Mouse (Mus musculus) large intestine, adult 2 months (tissue): ENCODE data around the gene Mknk2. TPM values are rescaled to one million over a fixed set of nuclear protein-coding genes. Genes with fewer than 3 reads are reported as not detected.
A peak's percentile ranks its signal among the peaks of the same experiment; 100 is the strongest.

Experiments
- DNase-seq: peaks from one replicate; pipeline ENCODE4 v3.0.0-alpha.2; 2012; ENCODE audit warnings: low read depth, low spot score
- WGBS: fragments of 180-500 bp; shearing (Covaris S2); methylation state at CpG from one replicate; pipeline ENCODE4 v1.1.7; 2018; 5-methylcytosine and 5-hydroxymethylcytosine counted together
- polyA plus RNA-seq: library from polyadenylated mRNA; depleted of rRNA; stranded (reverse); fragments of >200 nt; gene quantifications from 2 replicates; pipeline ENCODE4 v1.2.3, GENCODE M21; 2012; rRNA removed

Mknk2 gene
- 112 and 121 TPM in 2 replicates for polyA plus RNA-seq

DNA sequence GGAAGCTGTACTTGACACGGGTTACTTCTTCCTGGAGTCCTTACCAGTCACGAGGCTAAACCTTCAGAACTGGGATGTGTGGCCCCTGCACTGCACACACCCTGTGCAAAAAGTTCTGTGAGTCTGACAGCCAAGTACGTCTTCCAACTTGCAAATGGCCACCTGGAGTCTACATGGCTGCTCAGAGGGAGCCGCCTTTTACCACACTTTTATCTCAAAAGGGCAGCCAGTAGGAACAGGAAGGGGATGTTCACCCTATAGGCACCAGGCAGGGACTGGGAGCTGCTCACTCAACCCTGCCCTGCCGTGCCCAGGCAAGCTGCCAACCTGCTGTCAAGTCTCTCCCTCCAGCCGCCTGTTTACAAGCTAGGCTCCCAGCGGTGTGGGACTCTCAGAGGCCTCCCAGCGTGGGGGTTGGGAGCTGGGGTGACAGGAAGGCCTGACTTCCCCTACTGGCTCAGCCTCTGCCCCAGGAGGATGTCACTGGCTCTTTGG is at the start of gene Mknk2:
Gene Mknk2, minus strand, starts transcription at position 171 of the 495 bp plus-strand sequence.
- no peak for DNase-seq
- 2% methylated on average over 8 of the region's 8 CpGs for WGBS

DNA sequence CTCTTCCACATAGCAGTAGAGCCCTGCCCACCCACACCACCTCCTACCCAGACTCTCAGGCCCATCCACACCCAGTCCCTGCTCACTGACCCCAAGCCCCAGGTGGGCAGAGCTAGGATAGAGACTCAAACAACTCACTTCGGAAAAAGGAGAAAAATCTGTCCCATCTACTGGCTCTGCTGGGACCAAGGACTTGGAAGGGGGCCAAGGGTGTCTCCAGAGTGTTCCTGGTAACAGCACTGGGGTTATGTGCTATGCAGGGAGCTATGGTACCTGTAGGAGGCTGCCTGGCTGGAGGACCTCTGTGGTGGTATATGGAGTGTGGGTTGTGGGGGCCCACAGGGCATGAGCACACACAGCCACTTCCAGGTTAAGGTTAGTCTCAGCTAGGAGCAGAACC is 39.4 kb upstream of the Mknk2 start:
- 50% methylated on average over 1 of the region's 1 CpGs for WGBS
- DNase-seq: no peak

DNA sequence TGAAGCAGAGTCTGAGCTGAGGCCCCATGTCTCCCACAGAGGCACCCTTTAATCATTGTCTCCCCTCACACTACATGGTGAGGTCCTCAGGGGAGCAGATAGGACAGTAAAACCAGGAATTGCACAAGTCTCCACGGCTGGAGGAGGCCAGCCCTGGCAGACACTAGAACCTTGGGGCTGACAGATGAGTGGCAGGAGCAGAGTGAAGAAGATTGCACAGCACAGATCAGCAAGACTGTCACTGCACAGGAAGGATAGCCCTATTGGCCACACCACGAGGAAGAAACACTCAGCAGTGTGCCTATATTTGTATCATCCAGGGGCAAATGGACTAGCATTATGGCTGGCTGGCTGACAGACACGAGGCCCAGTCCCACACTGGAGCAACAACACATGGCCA is 32.9 kb upstream of the Mknk2 start:
- DNase-seq: no peak
- WGBS: 56% methylated on average over 3 of the region's 3 CpGs

DNA sequence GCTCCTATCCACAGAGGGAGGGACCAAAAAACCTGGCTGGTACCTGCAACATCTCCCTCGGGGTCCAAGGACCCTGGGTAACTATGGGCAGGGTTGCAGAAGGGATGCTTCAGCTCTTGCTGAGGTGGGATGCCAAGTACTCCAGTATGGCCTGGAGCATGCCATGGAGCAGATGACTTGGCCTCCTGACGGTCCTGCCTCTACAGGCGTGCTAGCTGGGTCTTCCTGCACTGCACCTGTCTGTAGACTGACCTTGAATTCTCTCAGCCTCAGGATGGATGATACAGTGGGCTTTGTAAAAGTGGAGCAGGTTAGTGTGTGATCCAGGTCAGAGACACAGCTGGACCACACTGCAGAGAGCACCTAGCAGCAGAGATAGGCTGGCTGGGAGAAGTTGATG is 27.6 kb upstream of the Mknk2 start:
- no peak for DNase-seq
- WGBS: 71% methylated on average over 3 of the region's 3 CpGs

DNA sequence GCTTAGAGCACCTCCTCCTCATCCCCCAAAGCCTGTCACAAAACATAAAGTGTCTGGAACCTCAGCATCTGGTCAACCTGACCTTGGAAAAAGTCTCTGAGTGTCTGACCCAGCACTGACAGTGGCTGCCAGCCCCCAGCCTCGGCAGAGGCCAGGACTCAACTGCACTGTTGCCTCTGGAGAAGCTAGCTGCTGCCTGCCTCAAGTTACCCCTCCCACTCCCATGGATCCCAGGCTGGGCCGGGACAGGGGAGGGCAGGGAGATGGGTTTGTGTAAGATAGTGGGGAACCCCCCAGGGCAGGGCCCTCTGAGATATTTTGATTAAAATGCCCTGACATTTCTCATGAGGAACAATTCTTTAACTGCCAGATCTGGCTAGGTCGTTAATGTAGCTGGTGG is 27.1 kb upstream of the Mknk2 start:
- no peak for DNase-seq
- 66% methylated on average over 3 of the region's 3 CpGs for WGBS

DNA sequence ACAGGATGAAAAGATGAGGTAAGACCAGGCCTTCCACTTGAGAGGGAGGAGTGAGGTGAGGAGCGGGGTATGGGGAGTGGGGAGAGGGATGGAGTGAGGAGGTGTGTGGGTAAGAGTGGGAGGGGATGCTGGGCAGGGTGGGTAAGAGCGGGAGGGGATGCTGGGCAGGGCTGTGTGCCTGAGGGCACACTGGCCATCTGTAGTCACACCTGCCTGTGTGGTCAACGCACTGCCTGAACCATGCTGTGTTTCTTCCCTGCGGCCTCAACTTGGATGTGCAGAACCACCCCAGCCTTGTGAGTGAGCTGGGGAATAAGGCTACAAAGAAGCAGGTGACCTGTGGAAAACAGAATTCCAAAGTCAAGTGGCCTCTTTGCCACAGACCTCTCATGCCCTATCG is 26.5 kb upstream of the Mknk2 start:
- no peak for DNase-seq
- 88% methylated on average over 5 of the region's 5 CpGs for WGBS

DNA sequence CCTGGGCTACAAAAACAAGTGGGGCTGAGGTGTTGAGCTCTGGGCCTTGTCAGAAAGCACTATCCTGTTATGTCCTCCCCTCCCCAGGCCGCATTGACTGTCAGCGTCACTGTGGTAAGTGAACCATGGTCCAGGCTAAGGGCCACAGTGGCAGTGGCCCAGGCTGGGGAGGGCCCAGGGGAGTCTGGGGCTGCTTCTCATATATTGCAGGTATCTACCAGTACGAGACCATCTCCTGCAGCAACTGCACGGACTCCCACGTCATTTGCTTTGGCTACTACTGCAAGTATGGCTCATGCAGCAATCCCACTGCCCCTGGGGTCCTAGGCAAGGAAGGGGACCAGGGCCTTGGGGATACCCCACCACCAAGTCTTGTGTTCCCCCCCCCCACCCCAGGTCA is 25.7 kb upstream of the Mknk2 start:
- DNase-seq: no peak
- 92% methylated on average over 5 of the region's 5 CpGs for WGBS

DNA sequence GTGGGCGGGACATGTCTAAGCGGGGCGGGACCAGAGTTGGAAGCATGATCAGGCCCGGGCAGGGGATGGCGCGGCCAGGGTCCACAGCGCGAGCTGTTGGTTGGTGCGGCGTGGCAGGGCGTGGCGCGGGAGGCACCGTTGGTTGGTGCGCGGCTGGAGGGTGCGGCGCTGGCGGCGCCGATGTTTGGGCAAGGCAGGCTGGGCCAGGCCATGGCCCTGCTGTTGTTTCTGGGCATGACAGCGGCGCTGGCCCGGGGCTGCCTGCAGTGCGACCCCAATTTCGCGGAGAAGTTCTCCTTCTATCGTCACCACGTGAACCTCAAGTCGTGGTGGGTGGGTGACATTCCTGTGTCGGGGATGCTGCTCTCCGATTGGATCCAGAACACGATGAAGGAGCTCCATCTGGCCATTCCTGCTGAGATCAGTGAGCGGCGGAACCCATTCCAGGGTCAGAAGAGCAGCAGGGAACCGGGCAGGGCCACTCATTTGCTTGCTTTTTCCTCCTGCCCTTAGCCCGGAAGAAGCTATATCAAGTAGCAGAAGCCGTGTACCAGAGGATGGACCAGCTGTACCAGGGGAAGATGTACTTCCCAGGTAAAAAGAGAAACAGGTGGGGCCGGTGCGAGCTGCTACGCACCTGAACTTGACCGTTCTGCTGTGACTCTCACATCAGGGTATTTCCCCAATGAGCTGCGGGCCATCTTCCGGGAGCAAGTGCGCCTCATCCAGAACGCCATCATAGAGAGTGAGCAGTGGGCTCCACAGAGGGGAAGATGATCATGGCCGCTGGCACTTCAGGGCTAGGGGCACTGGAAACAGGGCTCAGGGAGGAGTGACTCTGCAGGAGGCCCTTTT is 24.9 kb upstream of the Mknk2 start:
- DNase-seq: peak; percentile 79
- WGBS: under 1% methylated on average over 47 of the region's 47 CpGs

DNA sequence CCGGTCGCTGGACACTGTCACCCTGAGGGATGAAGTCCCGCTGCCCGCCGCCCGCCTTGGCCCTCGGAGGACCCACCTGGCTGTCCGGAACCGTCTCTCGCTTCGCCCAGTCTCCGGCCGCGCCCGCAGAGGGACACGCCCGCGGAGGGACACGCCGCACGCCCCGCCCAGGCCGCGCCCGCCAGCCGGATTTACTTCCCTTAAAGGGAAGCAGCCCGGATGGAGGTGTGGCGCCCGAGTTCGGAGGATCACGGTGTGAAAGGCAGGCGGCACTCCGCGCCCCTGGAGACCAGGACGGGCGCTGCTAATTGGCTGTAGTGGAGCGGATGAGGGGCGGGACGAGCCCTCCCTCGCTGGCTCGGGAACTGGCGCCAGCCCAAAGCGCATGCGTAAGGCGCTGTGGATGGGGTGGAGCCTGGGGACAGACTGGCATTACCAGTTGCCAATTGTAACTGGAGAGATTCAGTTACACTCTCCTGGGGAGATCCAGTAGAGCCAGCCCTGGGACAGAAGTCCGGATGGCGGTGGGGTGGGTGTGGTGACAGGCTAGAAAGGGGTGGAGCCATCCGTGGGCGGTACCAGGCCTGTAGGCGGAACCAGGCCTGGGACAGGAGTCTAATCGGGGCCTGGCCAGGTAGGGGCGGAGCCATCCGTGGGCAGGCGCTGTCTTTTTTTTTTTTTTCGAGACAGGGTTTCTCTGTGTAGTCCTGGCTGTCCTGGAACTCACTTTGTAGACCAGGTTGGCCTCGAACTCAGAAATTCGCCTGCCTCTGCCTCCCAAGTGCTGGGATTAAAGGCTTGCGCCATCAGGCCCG is 24.0 kb upstream of the Mknk2 start, which contains the start of the genes Mob3a and Izumo4:
Gene Mob3a, minus strand, starts transcription at position 257 of the 815 bp plus-strand sequence.
Gene Izumo4, plus strand, starts transcription at position 464 of the 815 bp plus-strand sequence.
- peak; percentile 95 for DNase-seq
- WGBS: under 1% methylated on average over 59 of the region's 59 CpGs

DNA sequence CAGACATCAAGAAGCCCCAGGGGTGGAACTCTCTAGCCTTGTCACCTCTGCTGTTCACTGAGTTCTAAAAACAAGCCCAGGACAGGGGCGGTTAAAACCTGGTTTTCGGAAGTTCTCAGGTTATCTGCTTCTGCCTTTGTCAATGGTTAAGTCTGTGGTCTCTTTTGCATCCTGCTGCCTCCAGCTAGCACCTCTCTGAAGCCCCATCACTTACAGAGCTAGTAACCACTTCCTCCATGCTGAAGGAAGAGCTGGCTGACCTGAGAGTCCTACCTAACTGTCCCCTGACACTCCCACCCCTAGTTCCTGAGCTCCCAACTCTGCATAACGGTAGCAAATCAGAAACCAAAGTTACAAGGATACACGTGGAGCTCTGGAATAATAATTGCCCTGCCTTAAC is 22.8 kb upstream of the Mknk2 start:
- no peak for DNase-seq

DNA sequence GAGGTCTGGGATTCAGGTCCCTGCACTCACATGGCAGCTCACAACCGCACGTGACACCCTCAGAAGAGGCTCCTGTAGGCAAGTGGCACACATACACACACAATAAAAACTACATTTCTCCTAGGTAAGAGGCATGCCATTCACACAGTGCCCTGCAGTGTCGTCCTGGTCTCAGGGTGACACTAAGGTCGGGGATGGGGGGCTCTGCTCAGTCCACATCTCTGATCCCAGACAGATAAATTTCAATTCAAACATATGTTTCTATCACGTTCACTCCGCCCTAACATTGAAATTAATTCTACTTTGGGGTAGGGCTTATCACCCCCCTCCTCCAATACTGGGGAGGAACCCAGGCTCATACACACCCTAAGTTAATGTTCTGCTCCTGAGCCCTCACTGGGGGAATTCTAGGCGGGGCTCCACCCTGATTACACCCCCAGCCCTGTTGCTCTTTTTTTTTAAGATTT is 22.2 kb upstream of the Mknk2 start:
- 73% methylated on average over 7 of the region's 7 CpGs for WGBS
- no peak for DNase-seq

More for the DNA sequence above, 22.8 kb upstream of the Mknk2 start:
- WGBS: 35% methylated on average over 4 of the region's 4 CpGs

DNA sequence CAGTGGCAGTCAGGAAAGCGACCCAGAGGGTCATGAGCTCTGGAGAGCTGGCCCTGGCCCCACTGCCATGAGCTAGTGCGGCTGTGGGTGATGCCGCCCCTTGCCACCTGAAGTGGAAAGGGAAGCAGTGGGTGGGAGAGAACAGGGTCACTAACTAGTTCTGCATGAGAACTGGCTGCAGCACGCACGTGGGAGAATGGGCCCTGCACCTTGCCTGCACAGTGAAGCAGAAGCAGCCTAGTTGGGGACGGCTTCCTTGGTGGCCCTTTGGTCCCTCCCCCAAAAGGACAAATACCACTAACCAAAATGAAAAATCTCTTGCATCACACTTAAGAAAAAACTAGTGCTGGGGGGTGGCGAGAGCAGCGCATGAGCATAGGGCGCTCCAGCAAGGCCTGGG is 20.7 kb upstream of the Mknk2 start:
- WGBS: 87% methylated on average over 9 of the region's 9 CpGs

DNA sequence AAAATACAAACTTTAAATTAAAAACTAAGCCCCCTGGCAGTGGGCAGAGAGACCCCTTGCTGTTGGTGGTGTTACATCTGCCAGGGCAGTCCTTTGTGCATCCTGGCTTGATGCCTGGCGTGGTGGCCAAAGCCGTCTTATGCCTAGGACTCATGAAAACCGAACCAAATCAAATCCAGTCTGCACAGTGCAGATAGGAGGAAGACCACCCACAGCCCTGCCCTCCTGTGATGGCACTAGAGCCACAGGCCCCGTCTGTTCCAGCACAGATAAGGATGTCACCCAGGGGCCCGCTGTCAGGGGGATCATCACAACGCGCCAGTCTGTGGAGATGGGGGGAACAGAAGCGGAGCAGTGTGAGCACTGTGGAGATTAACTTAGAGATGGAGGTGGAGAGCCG is 19.9 kb upstream of the Mknk2 start:
- DNase-seq: no peak
- 91% methylated on average over 9 of the region's 9 CpGs for WGBS

More for the DNA sequence above, 20.7 kb upstream of the Mknk2 start:
- DNase-seq: no peak

DNA sequence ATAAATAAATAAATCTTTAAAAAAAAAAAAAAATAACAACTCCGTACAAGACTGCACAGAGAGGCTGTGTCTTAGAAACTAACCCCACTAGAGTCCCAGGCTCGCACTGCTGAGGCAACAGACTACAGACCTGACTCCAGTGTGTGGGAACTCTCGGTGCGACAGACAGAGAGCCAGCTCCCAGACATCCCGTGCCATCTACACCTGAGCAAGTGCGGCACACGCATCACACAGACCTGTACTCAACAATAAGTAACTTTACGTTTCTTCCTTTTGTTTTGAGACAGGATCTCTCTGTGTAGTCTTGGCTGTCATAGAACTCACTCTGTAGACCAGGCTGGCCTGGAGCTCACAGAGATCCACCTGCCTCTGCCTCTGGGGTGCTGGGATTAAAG is 19.5 kb upstream of the Mknk2 start:
- no peak for DNase-seq
- 85% methylated on average over 8 of the region's 8 CpGs for WGBS

DNA sequence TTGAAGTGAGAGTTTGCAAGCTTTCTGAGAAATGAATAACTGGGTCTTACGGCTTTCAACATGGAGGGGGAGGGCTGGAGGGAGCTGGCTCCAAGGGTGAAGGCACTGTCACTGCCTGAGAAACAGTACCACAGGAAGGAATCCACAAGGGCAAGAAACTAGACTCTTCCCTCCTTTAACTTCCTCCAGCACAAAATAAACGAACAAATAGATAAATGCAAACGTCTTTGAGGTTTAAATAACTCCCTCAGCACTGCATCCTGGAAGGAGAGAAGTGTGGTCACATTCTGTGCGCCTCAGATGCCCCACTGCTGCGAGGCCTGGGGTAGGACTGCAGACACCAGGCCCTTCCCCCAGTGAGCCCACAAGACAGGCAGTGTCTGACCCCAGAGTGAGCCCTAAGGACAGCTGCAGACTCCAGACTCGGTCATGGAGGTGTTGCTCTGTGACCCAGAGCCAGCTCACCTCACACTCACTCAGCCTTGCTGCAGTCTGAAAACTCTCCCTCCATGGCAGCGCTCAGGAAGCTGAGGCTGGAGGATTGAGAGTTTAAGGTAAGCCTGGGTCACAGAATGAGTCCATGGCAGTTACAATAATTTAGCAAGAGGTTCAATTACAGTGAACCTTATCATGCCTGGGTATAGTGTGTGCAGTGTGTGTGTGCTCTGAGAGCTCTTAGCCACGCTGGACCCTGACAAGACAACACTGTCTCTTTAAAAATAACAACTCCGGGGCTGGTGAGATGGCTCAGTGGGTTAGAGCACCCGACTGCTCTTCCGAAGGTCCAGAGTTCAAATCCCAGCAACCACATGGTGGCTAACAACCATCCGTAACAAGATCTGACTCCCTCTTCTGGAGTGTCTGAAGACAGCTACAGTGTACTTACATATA is 18.8 kb upstream of the Mknk2 start:
- WGBS: 61% methylated on average over 12 of the region's 12 CpGs
- no peak for DNase-seq

DNA sequence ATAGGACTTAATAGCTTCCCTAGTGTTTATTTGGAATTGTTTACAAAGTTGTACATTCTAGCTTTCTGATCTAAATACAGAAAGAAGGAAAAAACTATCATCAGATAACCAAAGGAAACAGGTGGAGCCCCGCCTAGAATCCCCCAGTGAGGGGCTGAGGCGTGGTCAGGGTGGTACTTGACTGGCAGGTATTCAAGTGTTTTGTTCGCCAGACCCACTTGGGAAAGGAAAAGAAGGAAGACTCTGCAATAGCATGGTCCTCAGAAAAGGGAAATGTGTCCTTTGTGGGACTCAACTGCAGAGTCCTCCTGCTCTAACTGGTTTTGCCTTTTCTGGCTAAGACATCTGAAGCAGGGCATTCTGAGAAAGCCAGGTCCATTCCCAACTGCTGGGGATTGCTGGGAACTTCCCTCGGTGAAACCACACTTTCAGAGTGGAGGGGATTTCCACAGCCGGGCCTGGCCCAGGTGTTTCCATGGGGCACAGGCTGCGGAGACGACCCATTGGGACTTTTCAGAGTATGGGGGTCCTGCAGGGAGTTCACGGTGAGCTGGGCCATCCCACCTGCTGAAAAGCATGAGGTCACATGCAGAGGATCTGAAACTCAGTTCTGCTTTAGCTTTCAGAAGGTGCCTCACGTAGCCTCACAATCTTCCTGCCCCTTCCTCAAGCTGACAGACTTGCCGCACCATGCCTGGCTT is 18.0 kb upstream of the Mknk2 start:
- no peak for DNase-seq
- WGBS: 63% methylated on average over 10 of the region's 10 CpGs

DNA sequence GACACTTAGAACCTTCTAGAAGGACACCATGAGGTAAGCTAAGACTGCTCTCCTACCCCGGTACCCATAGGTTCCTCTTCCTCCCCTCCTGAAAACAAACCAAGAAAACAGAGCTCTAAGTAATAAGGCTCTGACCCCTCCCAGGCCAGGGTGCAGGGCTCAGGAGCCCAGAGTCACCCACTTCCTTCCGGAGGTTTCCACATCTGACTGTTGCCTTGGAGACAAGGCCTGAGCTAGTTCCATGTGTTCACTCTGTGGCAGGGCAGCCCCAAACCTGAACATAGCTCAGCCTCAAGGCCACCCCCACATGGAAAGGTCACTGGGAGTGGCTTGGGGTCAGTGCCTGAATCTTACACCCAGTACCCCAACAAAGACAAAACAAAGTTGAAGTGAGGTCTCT is 17.3 kb upstream of the Mknk2 start:
- no peak for DNase-seq
- 47% methylated on average over 2 of the region's 2 CpGs for WGBS

DNA sequence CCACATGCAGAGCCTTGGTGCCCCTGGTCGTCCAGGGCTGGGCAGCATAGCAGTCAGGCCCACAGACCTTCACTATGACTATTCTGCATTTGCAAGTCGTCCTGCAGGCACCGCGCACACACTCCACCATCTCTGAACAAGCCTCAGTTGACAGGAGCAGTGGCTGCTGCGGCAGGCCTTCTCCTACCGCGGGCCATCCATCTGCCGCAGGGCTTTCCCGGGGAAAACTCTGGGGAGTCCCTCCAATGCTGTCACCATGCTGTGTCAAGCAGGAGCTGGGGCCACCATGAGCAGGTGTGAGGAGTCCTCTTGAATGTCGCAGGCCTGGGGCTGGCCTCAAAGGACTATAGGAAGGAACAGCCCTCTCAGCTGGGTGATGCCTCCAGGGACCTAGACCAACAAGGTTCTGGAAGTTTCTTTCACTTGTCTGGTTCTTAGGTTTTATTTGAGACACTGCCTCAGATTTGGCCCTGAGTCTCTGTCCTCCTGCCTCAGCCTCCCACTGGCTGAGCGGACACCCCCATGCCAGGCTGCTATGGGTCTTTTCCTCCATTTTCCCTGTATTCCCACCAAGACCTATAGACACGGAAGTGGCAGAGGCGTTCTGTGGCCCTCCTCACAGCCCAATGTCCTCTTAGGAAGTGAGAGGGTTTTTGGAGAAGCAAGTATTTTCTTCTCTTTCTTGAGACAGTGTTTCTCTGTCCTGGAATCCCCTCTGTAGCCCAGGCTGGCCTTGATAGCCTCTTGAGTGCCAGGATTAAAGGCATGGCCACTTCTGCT is 16.4 kb upstream of the Mknk2 start:
- no peak for DNase-seq
- 91% methylated on average over 13 of the region's 13 CpGs for WGBS
